Mouse (Mus musculus): ENCODE data around the gene Tango2. TPM values are rescaled to one million over a fixed set of nuclear protein-coding genes. Genes with fewer than 3 reads are reported as not detected.

Gene Tango2
- polyA plus RNA-seq, 1 experiment from 2014 or later: 27.4 TPM

GRCm38 (mm10) chr16:18250828-18251790 lies 96.8 kb downstream of the Tango2 start:
- H3K4me3 ChIP-seq (ENCODE audit: low read depth, low read length): peak overlapping the region; percentile 68; the same call in 1 of the 2 replicates
- ATAC-seq (ENCODE audit: insufficient number of reproducible peaks, insufficient read depth, low FRiP score, low read depth): no peak
- no peaks in the 10 kb centered on the region for H3K27me3 ChIP-seq (ENCODE audit: control insufficient read depth, insufficient read depth, low read length)
- H3K4me1 ChIP-seq (ENCODE audit: control insufficient read depth, insufficient read depth, low read length): peaks cover 27% of the 10 kb centered on the region
- H3K27ac ChIP-seq (ENCODE audit: low read length): no peak overlapping the region
- peaks cover 59% of the 10 kb centered on the region for H3K36me3 ChIP-seq (ENCODE audit: control insufficient read depth, insufficient read depth, low read length)
- 65% methylated on average over 10 of the region's 10 CpGs for WGBS
- H3K9me3 ChIP-seq (ENCODE audit: control insufficient read depth, low read depth, low read length): no peaks in the 10 kb centered on the region
- H3K4me2 ChIP-seq (replicated peaks; ENCODE audit: low read depth, low read length): peak overlapping the region; percentile 95; the same call in 1 of the 2 replicates
- 0 out of 2 replicates have a peak overlapping the region, but pooled peaks have one; percentile 1 for H3K9ac ChIP-seq (replicated peaks; ENCODE audit: low read depth, low read length)

MicroRNAs within 50 kb of the gene (microRNA counts, 519-probe panel; counts per million panel counts)
- microRNA mmu-miR-1306 (2,005 counts per million, percentile 22 among the panel's probes with 10 or more counts), microRNA mmu-miR-185 (2,787 counts per million, percentile 48 among the panel's probes with 10 or more counts)

Small RNA genes within 50 kb of the gene (microRNA-seq; reads per million reads assigned to microRNA genes)
- gene Gm24572: 2.3 reads per million
- gene Gm26219: not detected
- 293 reads per million, percentile 61 among the genes with 10 or more reads in this experiment for gene Mir1306
- 267 reads per million, percentile 59 among the genes with 10 or more reads in this experiment for gene Mir185

Other genes starting within 250 kb of the Tango2 start
- 2.1 and 3.6 TPM in 2 replicates for gene Rtn4r, start 220.5 kb downstream of the Tango2 start, polyA plus RNA-seq (2014; fragmentation: Nextera tagmentation; extraction: Ambion mirVana)
- not detected in 2 replicates for gene Ccdc188, start 130.2 kb downstream of the Tango2 start, polyA plus RNA-seq (2014; fragmentation: Nextera tagmentation; extraction: Ambion mirVana)
- gene Zdhhc8, start 113.0 kb downstream of the Tango2 start, polyA plus RNA-seq (2014; fragmentation: Nextera tagmentation; extraction: Ambion mirVana): 9.8 and 11.1 TPM in 2 replicates
- 79.1 and 80.2 TPM in 2 replicates for gene Trmt2a, start 99.4 kb downstream of the Tango2 start, polyA plus RNA-seq (2014; fragmentation: Nextera tagmentation; extraction: Ambion mirVana)
- gene Ranbp1, start 99.4 kb downstream of the Tango2 start, polyA plus RNA-seq (2014; fragmentation: Nextera tagmentation; extraction: Ambion mirVana): 613 and 635 TPM in 2 replicates
- gene Gm49776, start 89.8 kb downstream of the Tango2 start, polyA plus RNA-seq (2014; fragmentation: Nextera tagmentation; extraction: Ambion mirVana): not detected in 2 replicates
- gene Dgcr8, start 58.9 kb downstream of the Tango2 start, polyA plus RNA-seq (2014; fragmentation: Nextera tagmentation; extraction: Ambion mirVana): 42.3 and 43.3 TPM in 2 replicates
- gene Arvcf, start 79 bp upstream of the Tango2 start, polyA plus RNA-seq (2014; fragmentation: Nextera tagmentation; extraction: Ambion mirVana): 26.9 and 27.9 TPM in 2 replicates
- gene Txnrd2, start 78.3 kb upstream of the Tango2 start, polyA plus RNA-seq (2014; fragmentation: Nextera tagmentation; extraction: Ambion mirVana): 18.5 and 18.8 TPM in 2 replicates
- 94.3 and 99.0 TPM in 2 replicates for gene Comt, start 78.7 kb upstream of the Tango2 start, polyA plus RNA-seq (2014; fragmentation: Nextera tagmentation; extraction: Ambion mirVana)
- 12.3 and 15.5 TPM in 2 replicates for gene Gnb1l, start 150.6 kb upstream of the Tango2 start, polyA plus RNA-seq (2014; fragmentation: Nextera tagmentation; extraction: Ambion mirVana)
- gene Rtl10, start 150.8 kb upstream of the Tango2 start, polyA plus RNA-seq (2014; fragmentation: Nextera tagmentation; extraction: Ambion mirVana): 3.1 and 3.5 TPM in 2 replicates
- 0.53 and 1.1 TPM in 2 replicates for gene Tbx1, start 242.6 kb upstream of the Tango2 start, polyA plus RNA-seq (2014; fragmentation: Nextera tagmentation; extraction: Ambion mirVana)

Measured in stomach, embryonic 14.5 days (tissue).